Mouse (Mus musculus) heart, postnatal 0 days (tissue): ENCODE measurements around the gene Hecw2. TPM values are rescaled to one million over a fixed set of nuclear protein-coding genes. Genes with fewer than 3 reads are reported as not detected.

Experiments used
- ATAC-seq: fragments of 200-750 bp; cut with Nextera tagmentation; 2 replicates; pipeline ENCODE4 v1.8.0; 2017; ENCODE audit warnings: low read depth, moderate number of reproducible peaks, moderate library complexity; ENCODE audit not compliant: insufficient read depth
- DNase-seq: peaks from one replicate; pipeline ENCODE4 v3.0.0-alpha.2; 2016; ENCODE audit warnings: low spot score
- H3K27ac ChIP-seq: fragments of 300-500 bp; sonication (generic); 2 replicates; pipeline ENCODE4 v1.5.1; 2014; ENCODE audit warnings: low read depth, mild to moderate bottlenecking
- H3K27me3 ChIP-seq: fragments of 300-500 bp; sonication (generic); 2 replicates; pipeline ENCODE4 v1.6.1; 2014; ENCODE audit warnings: low read length, mixed read lengths; ENCODE audit not compliant: control insufficient read depth, insufficient read depth
- H3K36me3 ChIP-seq: fragments of 300-500 bp; sonication (generic); replicated peaks from 2 replicates; pipeline ENCODE4 v1.6.1; 2014; ENCODE audit warnings: low read length, mixed read lengths; ENCODE audit not compliant: control insufficient read depth, insufficient read depth
- H3K4me1 ChIP-seq: fragments of 300-500 bp; sonication (generic); 2 replicates; pipeline ENCODE4 v1.6.1; 2014; ENCODE audit warnings: antibody characterized with exemption; ENCODE audit not compliant: control insufficient read depth, insufficient read depth
- H3K4me2 ChIP-seq: fragments of 300-500 bp; sonication (generic); 2 replicates; pipeline ENCODE4 v1.6.1; 2014; ENCODE audit warnings: low read depth, mild to moderate bottlenecking, low read length, moderate library complexity
- H3K4me3 ChIP-seq: fragments of 300-500 bp; sonication (generic); 2 replicates; pipeline ENCODE4 v1.5.1; 2014; ENCODE audit warnings: low read depth, low read length
- H3K9ac ChIP-seq: fragments of 300-500 bp; sonication (generic); replicated peaks from 2 replicates; pipeline ENCODE4 v1.6.1; 2014; ENCODE audit warnings: low read depth, low read length, mixed read lengths
- H3K9me3 ChIP-seq: fragments of 300-500 bp; sonication (generic); replicated peaks from 2 replicates; pipeline ENCODE4 v1.6.1; 2016; ENCODE audit warnings: low read length; ENCODE audit not compliant: control insufficient read depth
- CTCF ChIP-seq: IDR thresholded peaks from 2 replicates; pipeline ENCODE4 v1.5.1; 2016; ENCODE audit warnings: antibody characterized with exemption, control low read depth, low read depth
- EP300 ChIP-seq: IDR thresholded peaks from 2 replicates; pipeline ENCODE4 v1.6.1; 2016; ENCODE audit warnings: antibody characterized with exemption, low read depth
- WGBS: fragments of 180-500 bp; shearing (Covaris S2); extraction: QIAGEN DNeasy Blood & Tissue Kit; methylation state at CpG from one replicate; pipeline ENCODE4 v1.1.7; 2014; 5-methylcytosine and 5-hydroxymethylcytosine counted together
- polyA plus RNA-seq: library from polyadenylated mRNA; unstranded; fragments of >200 nt; fragmentation: Nextera tagmentation; extraction: Ambion mirVana; gene quantifications from 2 replicates; pipeline ENCODE4 v1.2.1, GENCODE M21; 2015
- total RNA-seq: library from RNA; depleted of rRNA; stranded (reverse); fragments of >200 nt; gene quantifications from 2 replicates; pipeline ENCODE4 v1.2.3, GENCODE M21; 2014; ENCODE audit warnings: low replicate concordance

Gene Hecw2
- total and polyA plus RNA-seq, 2 experiments from 2014 or later: 3.6 to 9.0 TPM

GRCm38 (mm10) chr1:54159531-54159930 lies 35.4 kb downstream of the Hecw2 start:
- no peak overlapping the region for H3K4me3 ChIP-seq
- no peak overlapping the region for H3K4me2 ChIP-seq
- DNase-seq (no peak), ATAC-seq (no peak)
- WGBS: 20% methylated on average over 1 of the region's 1 CpGs
- H3K27ac ChIP-seq: no peak overlapping the region
- H3K9ac ChIP-seq: no peak overlapping the region
- H3K4me1 ChIP-seq: no peaks in the 10 kb centered on the region
- no peaks in the 10 kb centered on the region for H3K36me3 ChIP-seq
- no peaks in the 10 kb centered on the region for H3K9me3 ChIP-seq
- H3K27me3 ChIP-seq: no peaks in the 10 kb centered on the region
- TF ChIP-seq EP300: no peak
- no peak for TF ChIP-seq CTCF

GRCm38 (mm10) chr1:54153216-54153786 lies 41.7 kb downstream of the Hecw2 start:
- H3K9ac ChIP-seq: no peak overlapping the region
- H3K4me1 ChIP-seq: no peaks in the 10 kb centered on the region
- WGBS: 56% methylated on average over 6 of the region's 6 CpGs
- no peak overlapping the region for H3K27ac ChIP-seq
- H3K4me3 ChIP-seq: no peak overlapping the region
- ATAC-seq (no peak), DNase-seq (no peak)
- H3K27me3 ChIP-seq: no peaks in the 10 kb centered on the region
- H3K4me2 ChIP-seq: no peak overlapping the region
- H3K9me3 ChIP-seq: no peaks in the 10 kb centered on the region
- TF ChIP-seq EP300 (no peak), CTCF (no peak)
- no peaks in the 10 kb centered on the region for H3K36me3 ChIP-seq

DNA sequence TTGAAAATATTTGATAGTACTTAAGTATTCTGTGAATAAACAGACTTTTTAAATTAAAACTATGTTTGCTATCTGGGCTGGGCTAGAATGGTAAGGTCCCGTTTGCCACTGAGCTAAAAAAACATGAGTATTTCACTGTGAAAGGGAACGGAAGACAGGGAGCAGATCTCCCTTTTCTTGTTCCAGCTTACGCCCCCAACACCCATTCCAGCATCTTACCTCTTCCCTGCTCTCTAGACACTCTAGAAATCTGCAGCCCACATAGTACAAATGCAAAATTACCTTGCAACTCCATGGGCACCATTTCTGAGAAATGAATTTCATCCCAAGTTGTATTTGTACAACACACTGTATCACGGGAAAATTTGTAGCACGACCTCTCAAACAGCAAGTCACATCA lies 49.9 kb downstream of the Hecw2 start:
- Histone ChIP-seq H3K4me2 (no peak overlapping the region), H3K9me3 (no peaks in the 10 kb centered on the region), H3K27me3 (no peaks in the 10 kb centered on the region), H3K36me3 (no peaks in the 10 kb centered on the region), H3K27ac (no peak overlapping the region), H3K4me1 (no peaks in the 10 kb centered on the region), H3K9ac (no peak overlapping the region), H3K4me3 (no peak overlapping the region)
- DNase-seq (no peak), ATAC-seq (no peak)
- WGBS: 91% methylated on average over 5 of the region's 5 CpGs
- TF ChIP-seq EP300 (no peak), CTCF (no peak)

GRCm38 (mm10) chr1:54133802-54134436 lies 61.0 kb downstream of the Hecw2 start:
- no peak overlapping the region for H3K9ac ChIP-seq
- no peaks in the 10 kb centered on the region for H3K27me3 ChIP-seq
- no peaks in the 10 kb centered on the region for H3K36me3 ChIP-seq
- 70% methylated on average over 4 of the region's 4 CpGs for WGBS
- no peak overlapping the region for H3K4me2 ChIP-seq
- DNase-seq (no peak), ATAC-seq (no peak)
- no peak overlapping the region for H3K4me3 ChIP-seq
- no peak for TF ChIP-seq EP300
- no peak for TF ChIP-seq CTCF
- no peak overlapping the region for H3K27ac ChIP-seq
- H3K4me1 ChIP-seq: no peaks in the 10 kb centered on the region
- H3K9me3 ChIP-seq: no peaks in the 10 kb centered on the region

DNA sequence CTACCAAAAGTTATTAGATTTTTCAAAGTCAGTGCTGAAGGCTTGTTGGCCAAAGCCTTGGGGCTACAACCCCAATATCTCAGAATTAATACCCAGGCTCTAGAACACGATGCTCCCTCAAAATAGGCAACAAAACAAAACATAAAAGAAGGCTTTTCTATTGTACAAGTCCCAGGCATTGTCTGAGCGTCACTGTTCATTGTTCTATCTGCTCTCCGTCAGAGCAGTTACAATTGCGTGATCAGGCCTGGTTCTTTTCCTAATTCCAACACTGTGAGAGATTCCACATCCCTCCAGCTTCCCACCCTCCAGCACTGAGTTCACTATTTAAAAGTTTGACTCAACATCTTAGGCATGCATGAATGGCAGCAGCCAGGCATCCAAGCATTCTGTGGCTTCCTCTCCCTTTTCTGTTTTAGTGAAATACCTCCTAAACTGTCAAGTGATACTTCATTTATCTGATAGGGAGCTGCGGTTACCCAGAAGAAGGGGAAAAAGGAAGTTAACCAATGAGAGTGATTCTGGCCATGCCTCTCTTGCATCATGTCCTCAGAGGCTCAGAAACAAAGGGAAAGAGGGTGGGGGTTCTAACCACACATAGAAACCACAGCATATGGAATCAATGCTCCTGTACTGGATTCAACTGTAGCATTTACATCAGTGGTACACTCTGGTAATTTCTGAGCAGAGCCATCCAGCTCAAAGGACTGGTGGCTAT lies 66.1 kb downstream of the Hecw2 start:
- no peak for DNase-seq
- Histone ChIP-seq H3K27ac (no peak overlapping the region), H3K4me2 (no peak overlapping the region), H3K9ac (no peak overlapping the region), H3K27me3 (no peaks in the 10 kb centered on the region), H3K4me3 (no peak overlapping the region), H3K36me3 (no peaks in the 10 kb centered on the region), H3K4me1 (no peaks in the 10 kb centered on the region), H3K9me3 (no peaks in the 10 kb centered on the region)
- ATAC-seq: no peak
- 38% methylated on average over 5 of the region's 5 CpGs for WGBS
- no peak for TF ChIP-seq CTCF
- no peak for TF ChIP-seq EP300
